Mouse (Mus musculus): ENCODE data around the gene Rbfox3.

DNA sequence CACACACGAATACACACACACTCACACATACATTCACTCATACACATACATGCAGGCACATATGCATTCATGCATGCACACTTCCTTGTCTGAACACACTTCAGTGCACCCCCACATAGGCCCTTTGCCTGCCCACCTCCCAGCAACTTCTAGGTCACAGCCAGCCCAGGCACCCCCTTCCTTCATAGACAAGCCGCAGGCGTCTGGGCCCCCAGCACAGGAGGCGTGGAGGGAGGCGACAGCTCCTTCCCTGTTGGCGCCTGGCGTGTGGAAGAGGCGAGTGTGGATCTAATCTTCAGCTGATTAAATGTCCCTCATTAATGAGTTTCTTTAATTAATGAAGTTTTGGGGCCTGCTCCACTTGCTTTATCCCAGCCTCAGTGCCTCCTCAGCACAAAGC is 381.1 kb downstream of the Rbfox3 start:
- TF ChIP-seq CTCF (conservative IDR thresholded peaks at IDR 0.05; ENCODE audit: low read length) (no peak), NANOG (IDR thresholded peaks at IDR 0.05; ENCODE audit: borderline replicate concordance, low read length) (no peak)
